Mouse (Mus musculus): ENCODE measurements around the gene Trim46.

- no peak for TF ChIP-seq ZNF384 (IDR thresholded peaks at IDR 0.05; ENCODE audit: low read depth, low read length)
- TF ChIP-seq MAFK (IDR thresholded peaks at IDR 0.05; ENCODE audit: insufficient read depth, low read depth, low read length) = no peak
- no peak; the same call in 1 of the 2 replicates for TF ChIP-seq ZC3H11A (IDR thresholded peaks at IDR 0.05; ENCODE audit: borderline replicate concordance, low read depth, low read length)
- no peak for TF ChIP-seq CHD2 (IDR thresholded peaks at IDR 0.05; ENCODE audit: low read depth, low read length)
- no peak for TF ChIP-seq HCFC1 (IDR thresholded peaks at IDR 0.05; ENCODE audit: borderline replicate concordance, insufficient read depth, low read length)
Measured at GRCm38 (mm10) chr3:89281579-89282290, 35.6 kb upstream of the Trim46 start.

Measured in ES-E14 (cell line).